Mouse (Mus musculus) mature B cell (primary cell): ENCODE results near the gene Ylpm1.

Experiments
- in situ Hi-C: fragments of 300-500 bp; cut with MboI; formaldehyde crosslinking; loops from 2 replicates; pipeline ENCODE4 v1.14.3; 2019

Ylpm1 gene

DNA sequence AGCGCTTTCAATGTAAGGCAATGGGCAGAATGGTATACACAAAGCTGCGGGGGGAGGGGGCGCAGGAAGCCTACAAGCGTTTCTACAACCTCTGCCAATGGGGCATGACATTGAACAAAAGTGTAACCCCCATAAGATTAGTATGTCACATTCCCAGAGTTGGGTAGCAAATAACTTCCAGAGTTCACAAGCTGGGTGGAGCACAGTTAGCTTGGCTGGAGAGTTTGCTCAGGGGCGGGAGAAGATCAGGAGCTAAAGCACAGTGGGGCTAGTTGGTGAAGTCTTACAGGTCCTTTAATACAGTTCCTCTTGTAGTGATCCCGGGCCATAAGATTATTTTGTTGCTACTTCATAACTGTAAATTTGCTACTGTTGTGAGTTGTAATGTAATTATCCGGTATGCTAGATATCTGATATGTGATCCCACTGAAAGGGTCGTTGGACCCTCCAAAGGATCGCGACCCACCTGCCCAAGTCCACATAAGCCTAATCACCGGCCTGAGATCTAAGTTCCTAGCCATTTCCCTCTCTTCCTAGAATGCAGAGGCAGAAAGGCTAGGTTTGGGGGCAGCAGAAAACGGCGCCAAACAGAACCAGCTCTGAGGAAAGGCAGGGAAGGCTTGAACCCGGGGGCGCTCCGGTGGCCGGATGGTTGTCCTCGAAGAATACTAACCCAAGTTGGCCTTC, 114.0 kb downstream of the Ylpm1 start:
- in situ Hi-C loops = no loop called here

DNA sequence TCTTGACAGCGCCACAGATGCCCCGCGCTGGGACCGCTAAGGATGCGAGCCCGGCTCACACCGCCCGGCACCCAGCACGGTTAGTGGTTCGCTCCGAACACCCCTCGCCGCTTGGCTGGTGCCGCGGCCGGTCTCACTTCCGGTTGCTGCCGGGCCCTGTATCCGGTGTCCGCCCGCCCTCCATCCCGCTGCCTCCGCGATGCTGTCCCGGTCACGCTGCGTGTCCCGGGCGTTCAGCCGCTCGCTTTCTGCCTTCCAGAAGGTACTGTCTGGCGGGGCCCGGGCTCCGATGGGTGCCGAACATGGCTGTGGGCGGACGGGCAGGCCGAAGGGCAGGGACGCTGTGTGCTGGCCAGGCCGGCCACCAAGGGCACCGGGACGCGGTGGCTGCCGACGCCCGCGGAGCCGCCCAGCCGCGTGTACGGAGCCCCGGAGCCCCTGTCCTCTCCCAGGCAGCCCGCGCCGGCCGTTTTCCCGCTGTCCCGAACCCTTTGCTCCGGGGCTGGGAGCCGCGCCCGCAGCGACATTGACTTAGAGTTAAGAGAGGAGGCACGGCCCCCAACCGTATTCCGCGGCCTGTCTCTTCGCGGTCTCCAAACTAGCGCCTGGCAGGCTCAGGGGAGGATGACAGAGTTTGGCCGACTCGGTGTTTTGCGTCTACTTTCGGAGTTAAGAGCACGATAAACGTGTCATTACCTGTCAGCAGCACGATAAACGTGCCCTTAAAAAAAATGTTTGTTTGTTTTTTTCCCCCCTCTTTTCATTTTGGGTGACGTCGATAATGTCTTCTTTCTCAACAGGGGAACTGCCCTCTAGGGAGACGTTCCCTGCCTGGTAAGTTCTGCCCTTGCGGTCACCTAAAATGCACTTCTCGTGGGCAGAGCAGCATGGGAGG, 114.8 kb downstream of the Ylpm1 start, which contains the start of the genes Prox2 and Dlst:
TSS of gene Prox2 (minus strand) at position 62 of the 895 bp plus-strand sequence.
TSS of gene Dlst (plus strand) at position 136 of the 895 bp plus-strand sequence.
- in situ Hi-C loops = no loop called here

DNA sequence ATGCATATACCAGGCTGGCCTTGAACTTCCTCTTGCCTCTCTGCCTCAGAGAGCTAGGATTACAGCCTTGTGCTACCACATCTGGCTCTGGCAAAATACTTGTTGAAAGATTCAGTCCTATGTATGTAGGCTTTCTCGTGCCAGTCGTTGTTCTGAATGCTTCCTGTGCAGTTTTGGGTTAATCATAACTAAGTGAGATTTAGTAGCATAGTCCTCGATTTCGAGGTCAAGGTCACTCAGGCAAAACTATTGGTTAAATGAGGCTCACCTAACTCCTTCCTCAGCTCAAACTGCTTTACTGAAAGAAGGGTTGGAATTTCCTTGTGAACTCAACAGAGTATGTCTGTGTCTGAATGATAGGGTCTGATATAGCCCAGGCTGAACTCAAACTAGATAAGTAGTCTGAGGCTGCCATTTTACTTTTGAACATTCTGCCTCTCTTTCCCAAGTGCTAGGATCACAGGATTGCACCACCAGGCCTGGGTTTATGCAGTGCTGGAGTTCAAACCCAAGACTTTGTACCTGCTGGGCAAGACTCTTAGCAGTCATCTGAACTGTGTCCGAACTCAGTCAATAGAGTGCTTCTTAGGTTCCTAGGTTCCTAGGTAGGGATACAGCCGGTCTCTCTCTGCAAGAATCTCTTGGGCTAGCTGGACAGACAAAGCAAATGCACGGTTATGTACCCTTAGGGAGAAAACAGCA, 116.6 kb downstream of the Ylpm1 start:
- in situ Hi-C loops = no loop called here

DNA sequence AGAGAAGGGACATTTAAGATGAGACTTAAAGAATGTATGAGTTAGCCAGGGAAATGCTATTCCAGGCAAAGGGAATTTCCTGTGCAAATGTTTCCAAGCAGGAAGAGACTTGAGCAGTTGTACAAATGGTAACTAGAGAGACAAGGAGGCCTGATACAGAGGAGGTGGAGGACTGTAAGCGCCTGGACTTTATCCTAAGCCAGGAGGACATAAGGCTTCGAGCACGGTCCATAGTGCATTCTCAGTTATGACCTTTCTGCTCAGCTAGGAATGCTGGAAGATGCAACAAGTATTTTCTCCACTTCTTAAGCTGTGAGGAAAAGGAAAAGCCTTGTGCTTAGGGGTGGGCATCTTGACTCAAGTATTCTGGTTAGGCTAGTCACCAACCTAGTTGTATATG, 117.2 kb downstream of the Ylpm1 start:
- in situ Hi-C loops = no loop called here

DNA sequence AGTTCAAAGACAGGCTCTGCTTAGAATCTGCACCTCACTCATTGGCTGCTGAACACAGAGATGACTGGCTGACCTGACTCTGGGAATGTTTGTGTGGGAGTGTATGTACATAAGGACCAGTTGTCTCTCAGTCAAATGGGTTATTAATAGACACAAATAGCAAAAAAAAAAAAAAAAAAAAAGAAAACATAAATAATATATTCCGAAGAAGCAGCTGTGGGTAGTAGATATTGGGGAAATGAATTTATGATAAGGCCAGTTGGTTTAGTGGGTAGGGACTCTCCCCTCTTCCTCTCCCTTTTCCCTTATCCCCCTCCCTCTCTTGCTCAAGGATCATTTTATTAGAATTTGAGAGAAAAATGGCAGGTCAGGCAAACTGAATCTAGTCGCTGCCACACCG, 117.8 kb downstream of the Ylpm1 start:
- in situ Hi-C loops = no loop called here

DNA sequence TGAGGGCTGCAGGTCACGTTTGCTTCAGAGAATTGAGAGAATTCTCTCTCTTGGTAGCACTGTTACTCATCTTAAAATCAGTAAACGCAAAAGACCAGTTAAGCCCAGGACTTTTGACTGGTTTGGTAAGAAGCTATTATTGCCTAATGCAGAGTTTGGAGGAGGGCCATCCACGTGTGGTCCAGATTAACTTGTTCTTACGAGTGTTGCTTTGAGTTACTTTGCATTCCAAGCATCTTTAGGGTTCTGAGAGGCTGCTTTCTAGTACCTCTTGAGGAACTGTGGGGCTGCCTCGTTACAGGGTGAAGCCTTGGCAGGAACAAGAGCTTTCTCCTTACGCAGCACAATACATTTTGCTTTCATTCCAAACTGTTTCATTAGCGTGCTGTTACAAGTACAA, 119.6 kb downstream of the Ylpm1 start:
- in situ Hi-C loops = no loop called here
